Mouse (Mus musculus) lung, postnatal 0 days (tissue): ENCODE measurements around the gene Ifitm6.

Source experiments
- CTCF ChIP-seq: IDR thresholded peaks from 2 replicates; pipeline ENCODE4 v1.5.1; 2016; ENCODE audit warnings: antibody characterized with exemption, mild to moderate bottlenecking
- EP300 ChIP-seq: IDR thresholded peaks from 2 replicates; pipeline ENCODE4 v1.6.1; 2016; ENCODE audit warnings: antibody characterized with exemption, mild to moderate bottlenecking, control low read depth

- TF ChIP-seq EP300 (peak; percentile 48), CTCF (no peak)
Measured at GRCm38 (mm10) chr7:140997817-140998216, 19.9 kb downstream of the Ifitm6 start.
